ENCODE assay signal across 20 mouse cellular contexts in the genomic region with DNA sequence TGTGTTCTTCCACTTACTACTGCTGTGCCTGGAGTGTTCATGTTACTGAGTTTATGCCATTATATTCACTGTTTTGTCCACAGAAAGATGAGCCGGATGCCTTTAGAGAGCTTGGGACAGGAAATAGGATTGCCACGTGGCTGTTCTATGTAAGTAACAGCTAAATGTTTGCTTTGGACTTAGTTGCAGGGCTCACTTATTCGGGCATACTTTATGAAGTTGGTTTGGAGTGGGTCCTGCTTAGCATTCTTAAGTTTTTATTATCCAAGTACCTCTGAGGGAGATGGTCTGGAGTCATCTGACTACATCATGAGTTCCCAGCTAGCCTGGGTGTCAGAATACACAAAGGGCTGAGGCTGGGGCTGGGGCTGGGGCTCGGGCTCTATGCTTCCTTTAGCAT. TPM values are rescaled to one million over a fixed set of nuclear protein-coding genes. Genes with fewer than 3 reads are reported as not detected.
"Had no signal": no experiment of that assay in that cellular context is flagged by ENCODE, and none has a peak within 500 bp of the region (broad histone marks: within the 10 kb centered on the region; RNA-seq: fewer than 3 reads in every experiment).

No protein-coding gene starts in this region.

- ATAC-seq: liver, postnatal 0 days; midbrain, embryonic 13.5 days; midbrain, embryonic 15.5 days had no signal

- H3K27ac ChIP-seq: lung, embryonic 15.5 days; macrophage; midbrain, embryonic 13.5 days; midbrain, embryonic 15.5 days; neural tube, embryonic 12.5 days; stomach, embryonic 15.5 days; stomach, postnatal 0 days had no signal

- H3K9ac ChIP-seq: liver, embryonic 13.5 days; liver, embryonic 15.5 days; liver, postnatal 0 days; lung, embryonic 15.5 days; midbrain, embryonic 13.5 days; midbrain, embryonic 15.5 days; neural tube, embryonic 12.5 days; stomach, embryonic 15.5 days had no signal

- DNase-seq: liver, embryonic 13.5 days; liver, postnatal 0 days; lung, adult 2 months; right cerebral cortex, postnatal 14 days; thymus, adult 2 months; thymus, postnatal 25 days; thymus, postnatal 4 days had no signal

- H3K4me1 ChIP-seq: midbrain, embryonic 13.5 days; midbrain, embryonic 15.5 days; neural tube, embryonic 12.5 days; stomach, embryonic 15.5 days had no signal

- H3K4me3 ChIP-seq: liver, embryonic 13.5 days; liver, embryonic 15.5 days; lung, embryonic 15.5 days; megakaryocyte, embryonic 14.5 days; midbrain, embryonic 13.5 days; midbrain, embryonic 15.5 days; neural tube, embryonic 12.5 days; stomach, embryonic 15.5 days had no signal

- H3K9me3 ChIP-seq: liver, embryonic 13.5 days; liver, embryonic 15.5 days; lung, embryonic 15.5 days; megakaryocyte, embryonic 14.5 days; midbrain, embryonic 13.5 days; midbrain, embryonic 15.5 days; neural tube, embryonic 12.5 days; stomach, embryonic 15.5 days had no signal

- H3K27me3 ChIP-seq: liver, embryonic 13.5 days; liver, embryonic 15.5 days; lung, embryonic 15.5 days; megakaryocyte, embryonic 14.5 days; midbrain, embryonic 13.5 days; midbrain, embryonic 15.5 days; neural tube, embryonic 12.5 days; stomach, embryonic 15.5 days had no signal

- H3K4me2 ChIP-seq: liver, embryonic 13.5 days; liver, embryonic 15.5 days; lung, embryonic 15.5 days; midbrain, embryonic 11.5 days; midbrain, embryonic 13.5 days; midbrain, embryonic 15.5 days; neural tube, embryonic 12.5 days; stomach, embryonic 15.5 days had no signal

RNA-seq across cellular contexts. Expression of gene Pla2g12b, which starts 36.3 kb away (rescaled TPM):
- polyA plus RNA-seq: macrophage; midbrain, embryonic 11.5 days; midbrain, embryonic 13.5 days; midbrain, embryonic 15.5 days; midbrain, postnatal 0 days; neural tube, embryonic 12.5 days; neural tube, embryonic 14.5 days; spleen, adult 2 months; thymus, adult 2 months had no signal
